Mouse (Mus musculus) MEL (cell line): Measurements from ENCODE around the gene Trpt1. TPM values are rescaled to one million over a fixed set of nuclear protein-coding genes. Genes with fewer than 3 reads are reported as not detected.

Experiments used
- DNase-seq: peaks from one replicate; pipeline ENCODE4 v3.0.0; 2011; ENCODE audit warnings: low read depth, low spot score
- H3K27ac ChIP-seq: 2 replicates; pipeline ENCODE4 v1.5.1; 2012; ENCODE audit warnings: low read depth, mild to moderate bottlenecking, control low read depth, low read length, moderate library complexity; ENCODE audit not compliant: control insufficient read depth
- H3K27me3 ChIP-seq, 2 experiments: fragments of 150-350 bp in 1 of 2; sonication (generic) in 1 of 2; 2 replicates each; pipeline ENCODE4 v1.6.1; 2012; ENCODE audit warnings: low read length in 2 of 2, mild to moderate bottlenecking in 2 of 2, improper control_type of control experiment in 1 of 2, moderate library complexity in 1 of 2; ENCODE audit not compliant: insufficient read depth in 2 of 2, control insufficient read depth in 1 of 2
- H3K36me3 ChIP-seq, 2 experiments: 2 replicates each; pipeline ENCODE4 v1.6.1; 2012 to 2014; ENCODE audit warnings: low read length in 2 of 2, improper control_type of control experiment in 1 of 2, inconsistent platforms in 1 of 2, mild to moderate bottlenecking in 1 of 2; ENCODE audit not compliant: insufficient read depth in 2 of 2, control insufficient read depth in 1 of 2
- H3K4me1 ChIP-seq, 2 experiments: fragments of 150-350 bp in 1 of 2; sonication (generic) in 1 of 2; 2 replicates each; pipeline ENCODE4 v1.6.1; 2012; ENCODE audit warnings: low read length in 2 of 2, improper control_type of control experiment in 1 of 2, mild to moderate bottlenecking in 1 of 2; ENCODE audit not compliant: insufficient read depth in 2 of 2, control insufficient read depth in 1 of 2
- H3K4me3 ChIP-seq, 2 experiments: fragments of 150-350 bp in 1 of 2; sonication (generic) in 1 of 2; 2 replicates each; pipeline ENCODE4 v1.5.1; 2012; ENCODE audit warnings: low read depth in 2 of 2, low read length in 2 of 2, mild to moderate bottlenecking in 2 of 2, moderate library complexity in 2 of 2, control low read depth in 1 of 2, improper control_type of control experiment in 1 of 2; ENCODE audit not compliant: control insufficient read depth in 1 of 2, insufficient read depth in 1 of 2
- H3K79me2 ChIP-seq: 2 replicates; pipeline ENCODE4 v1.6.1; 2012; ENCODE audit warnings: mild to moderate bottlenecking, low read length, moderate library complexity; ENCODE audit not compliant: control insufficient read depth, poor library complexity, insufficient read depth
- H3K9ac ChIP-seq: 2 replicates; pipeline ENCODE4 v1.6.1; 2012; ENCODE audit warnings: low read depth, mild to moderate bottlenecking, control low read depth, low read length, moderate library complexity; ENCODE audit not compliant: control insufficient read depth, poor library complexity, severe bottlenecking
- H3K9me3 ChIP-seq: fragments of 150-350 bp; sonication (generic); replicated peaks from 2 replicates; pipeline ENCODE4 v1.6.1; 2012; ENCODE audit warnings: mild to moderate bottlenecking, low read length, improper control_type of control experiment, moderate library complexity; ENCODE audit not compliant: insufficient read depth
- CHD1 ChIP-seq: IDR thresholded peaks from 2 replicates; pipeline ENCODE4 v1.6.1; 2012; ENCODE audit warnings: low read depth, mild to moderate bottlenecking, inconsistent platforms, low read length, improper control_type of control experiment
- CTCF ChIP-seq, 3 experiments: IDR thresholded peaks in 2 of 3; conservative IDR thresholded peaks in 1 of 3; 2 replicates each; pipeline ENCODE4 v1.5.1; 2011 to 2012; ENCODE audit warnings: low read length in 3 of 3, low read depth in 2 of 3, mild to moderate bottlenecking in 2 of 3, improper control_type of control experiment in 1 of 3, inconsistent platforms in 1 of 3, mixed read lengths in 1 of 3, moderate library complexity in 1 of 3; ENCODE audit not compliant: control insufficient read depth in 1 of 3, insufficient read depth in 1 of 3, poor library complexity in 1 of 3, severe bottlenecking in 1 of 3
- ELF1 ChIP-seq: IDR thresholded peaks from 2 replicates; pipeline ENCODE4 v1.6.1; 2014; ENCODE audit warnings: low read depth, mild to moderate bottlenecking, inconsistent platforms, low read length, improper control_type of control experiment, moderate library complexity
- EP300 ChIP-seq, 2 experiments: IDR thresholded peaks; 2 replicates each; pipeline ENCODE4 v1.6.1; 2011; ENCODE audit warnings: improper control_type of control experiment in 2 of 2, low read length in 2 of 2, low read depth in 1 of 2, mild to moderate bottlenecking in 1 of 2
- ETS1 ChIP-seq: IDR thresholded peaks from 2 replicates; pipeline ENCODE4 v1.6.1; 2012; ENCODE audit warnings: low read depth, mild to moderate bottlenecking, inconsistent platforms, low read length, improper control_type of control experiment, moderate library complexity
- GATA1 ChIP-seq: IDR thresholded peaks from 2 replicates; pipeline ENCODE4 v1.6.1; 2011; ENCODE audit warnings: low read depth, low read length, improper control_type of control experiment
- HCFC1 ChIP-seq: IDR thresholded peaks from 2 replicates; pipeline ENCODE4 v1.6.1; 2012; ENCODE audit warnings: low read depth, mild to moderate bottlenecking, inconsistent platforms, low read length, improper control_type of control experiment, moderate library complexity
- JUND ChIP-seq: IDR thresholded peaks from 2 replicates; pipeline ENCODE4 v1.6.1; 2011; ENCODE audit warnings: low read depth, mild to moderate bottlenecking, improper control_type of control experiment, low read length
- KAT2A ChIP-seq: conservative IDR thresholded peaks from 2 replicates; pipeline ENCODE4 v1.6.1; 2012; ENCODE audit warnings: low read depth, low read length, improper control_type of control experiment, inconsistent platforms
- MAFK ChIP-seq: IDR thresholded peaks from 2 replicates; pipeline ENCODE4 v1.6.1; 2011; ENCODE audit warnings: low read depth, mild to moderate bottlenecking, low read length, improper control_type of control experiment, borderline replicate concordance
- MXI1 ChIP-seq: IDR thresholded peaks from 2 replicates; pipeline ENCODE4 v1.6.1; 2011; ENCODE audit warnings: mild to moderate bottlenecking, low read depth, low read length, improper control_type of control experiment
- MYC ChIP-seq: IDR thresholded peaks from 2 replicates; pipeline ENCODE4 v1.6.1; 2011; ENCODE audit warnings: low read depth, mild to moderate bottlenecking, low read length, improper control_type of control experiment, moderate library complexity
- NELFE ChIP-seq: IDR thresholded peaks from 2 replicates; pipeline ENCODE4 v1.6.1; 2011; ENCODE audit warnings: low read depth, low read length, improper control_type of control experiment
- POLR2AphosphoS5 ChIP-seq: IDR thresholded peaks from 2 replicates; pipeline ENCODE4 v1.6.1; 2012; ENCODE audit warnings: low read depth, borderline replicate concordance, mild to moderate bottlenecking, inconsistent platforms, low read length, moderate library complexity, mixed read lengths
- RAD21 ChIP-seq: IDR thresholded peaks from 2 replicates; pipeline ENCODE4 v1.6.1; 2011; ENCODE audit warnings: mild to moderate bottlenecking, low read depth, low read length, improper control_type of control experiment
- RCOR1 ChIP-seq: IDR thresholded peaks from 2 replicates; pipeline ENCODE4 v1.6.1; 2012; ENCODE audit warnings: low read depth, mild to moderate bottlenecking, inconsistent platforms, low read length, improper control_type of control experiment
- SIN3A ChIP-seq: IDR thresholded peaks from 2 replicates; pipeline ENCODE4 v1.6.1; 2012; ENCODE audit warnings: low read length, improper control_type of control experiment, inconsistent platforms
- TAL1 ChIP-seq: IDR thresholded peaks from 2 replicates; pipeline ENCODE4 v1.6.1; 2012; ENCODE audit warnings: mild to moderate bottlenecking, inconsistent platforms, low read length, moderate library complexity, mixed read lengths
- TBP ChIP-seq: IDR thresholded peaks from 2 replicates; pipeline ENCODE4 v1.8.0; 2011; ENCODE audit warnings: low read depth, low read length, improper control_type of control experiment
- TCF12 ChIP-seq: IDR thresholded peaks from 2 replicates; pipeline ENCODE4 v1.6.1; 2014; ENCODE audit warnings: low read depth, mild to moderate bottlenecking, inconsistent platforms, low read length, improper control_type of control experiment, moderate library complexity
- UBTF ChIP-seq: IDR thresholded peaks from 2 replicates; pipeline ENCODE4 v1.6.1; 2012; ENCODE audit warnings: low read depth, mild to moderate bottlenecking, inconsistent platforms, low read length, improper control_type of control experiment, moderate library complexity, borderline replicate concordance; ENCODE audit not compliant: insufficient read depth
- USF1 ChIP-seq: IDR thresholded peaks from 2 replicates; pipeline ENCODE4 v1.6.1; 2014; ENCODE audit warnings: low read depth, mild to moderate bottlenecking, inconsistent platforms, low read length, improper control_type of control experiment, moderate library complexity
- USF2 ChIP-seq, 2 experiments: IDR thresholded peaks; 2 replicates each; pipeline ENCODE4 v1.6.1; 2011 to 2012; ENCODE audit warnings: improper control_type of control experiment in 2 of 2, low read length in 2 of 2, borderline replicate concordance in 1 of 2, inconsistent platforms in 1 of 2, low read depth in 1 of 2, mild to moderate bottlenecking in 1 of 2; ENCODE audit not compliant: insufficient read depth in 1 of 2
- ZC3H11A ChIP-seq: IDR thresholded peaks from 2 replicates; pipeline ENCODE4 v1.6.1; 2012; ENCODE audit warnings: low read depth, mild to moderate bottlenecking, inconsistent platforms, low read length, improper control_type of control experiment
- ZKSCAN1 ChIP-seq: IDR thresholded peaks from 2 replicates; pipeline ENCODE4 v1.6.1; 2012; ENCODE audit warnings: low read depth, mild to moderate bottlenecking, inconsistent platforms, low read length, improper control_type of control experiment, moderate library complexity
- ZMIZ1 ChIP-seq: IDR thresholded peaks from 2 replicates; pipeline ENCODE4 v1.6.1; 2012; ENCODE audit warnings: low read depth, mild to moderate bottlenecking, inconsistent platforms, low read length, improper control_type of control experiment, moderate library complexity
- ZNF384 ChIP-seq: IDR thresholded peaks from 2 replicates; pipeline ENCODE4 v1.6.1; 2012; ENCODE audit warnings: low read depth, mild to moderate bottlenecking, inconsistent platforms, low read length, improper control_type of control experiment
- polyA plus RNA-seq, 2 experiments: library from polyadenylated mRNA; stranded (reverse) in 1 of 2; unstranded in 1 of 2; fragments of >175 nt in 1 of 2; fragments of >200 nt in 1 of 2; gene quantifications; 2 replicates each; pipeline versions ENCODE4 v1.2.1 to v1.2.4; 2012; ENCODE audit warnings: low replicate concordance in 2 of 2, low read depth in 1 of 2; ENCODE audit not compliant: insufficient read length in 2 of 2, insufficient read depth in 1 of 2, missing spikeins in 1 of 2
- total RNA-seq: library from RNA; depleted of rRNA; stranded (reverse); fragments of 300-350 nt; gene quantifications from 2 replicates; pipeline ENCODE4 v1.2.3, GENCODE M21; 2012

The Trpt1 gene
- total and polyA plus RNA-seq, 3 experiments = 1.8 to 2.3 TPM; not detected in 1

GRCm38 (mm10) chr19:7014481-7015135 is 18.7 kb downstream of the Trpt1 start:
- H3K4me3 ChIP-seq = no peak overlapping the region
- no peak for DNase-seq
- no peak overlapping the region for H3K27ac ChIP-seq
- TF ChIP-seq GATA1 = no peak
- TF ChIP-seq MAFK = no peak
- TF ChIP-seq UBTF = no peak
- no peak for TF ChIP-seq RCOR1
- no peak for TF ChIP-seq NELFE
- H3K4me1 ChIP-seq = peaks cover 4 to 18% of the 10 kb centered on the region in 2 experiments
- H3K9me3 ChIP-seq = no peaks in the 10 kb centered on the region
- H3K79me2 ChIP-seq = peaks cover 27% of the 10 kb centered on the region
- no peaks in the 10 kb centered on the region for H3K27me3 ChIP-seq
- H3K9ac ChIP-seq = no peak overlapping the region
- peaks cover 12 to 20% of the 10 kb centered on the region in 2 experiments for H3K36me3 ChIP-seq

GRCm38 (mm10) chr19:7017541-7018457 is 21.9 kb downstream of the Trpt1 start:
- peak overlapping the region; percentile 96 for H3K9ac ChIP-seq
- TF ChIP-seq TCF12 (peak; percentile 97), POLR2AphosphoS5 (no peak), SIN3A (peak; percentile 93), USF2 (IDR thresholded peaks at IDR 0.05; ENCODE audit: borderline replicate concordance in 1 of 2, insufficient read depth in 1 of 2, low read depth in 1 of 2, low read length in 2 of 2) (no peak), ZC3H11A (no peak), CTCF (IDR thresholded peaks at IDR 0.05 in 2 of 3, conservative IDR thresholded peaks at IDR 0.05 in 1 of 3; ENCODE audit: control insufficient read depth in 1 of 3, insufficient read depth in 1 of 3, low read depth in 2 of 3, low read length in 3 of 3, poor library complexity in 1 of 3, severe bottlenecking in 1 of 3) (no peak), ZKSCAN1 (no peak), NELFE (peak; percentile 71), ELF1 (peak; percentile 80), HCFC1 (peak; percentile 78), MXI1 (peak; percentile 66), EP300 (IDR thresholded peaks at IDR 0.05; ENCODE audit: low read depth in 1 of 2, low read length in 2 of 2) (peak; percentile 84 to 97), TBP (peak; percentile 77), KAT2A (no peak; the same call in 1 of the 2 replicates), GATA1 (peak; percentile 98), ETS1 (peak; percentile 92), TAL1 (peak; percentile 93), RAD21 (no peak), JUND (no peak), UBTF (no peak), CHD1 (no peak), ZNF384 (no peak), RCOR1 (peak; percentile 87), USF1 (no peak), ZMIZ1 (peak; percentile 89), MYC (0 out of 2 replicates have a peak, but pooled peaks have one; percentile 55)

More at GRCm38 (mm10) chr19:7017541-7018457, 21.9 kb downstream of the Trpt1 start:
- Histone ChIP-seq H3K9me3 (no peaks in the 10 kb centered on the region), H3K4me3 (peak overlapping the region; percentile 76 to 94), H3K79me2 (peaks cover 27% of the 10 kb centered on the region), H3K27ac (peak overlapping the region; percentile 99), H3K4me1 (peaks cover 9 to 28% of the 10 kb centered on the region in 2 experiments), H3K27me3 (no peaks in the 10 kb centered on the region), H3K36me3 (peaks cover 6 to 36% of the 10 kb centered on the region in 2 experiments)
- peak; percentile 97 for DNase-seq
